Mouse (Mus musculus): Measurements from ENCODE around the gene Ppp1r35.

Ppp1r35 gene

GRCm38 (mm10) chr5:137782776-137783522 lies 4.3 kb downstream of the Ppp1r35 start:
- DNase-seq (ENCODE audit: low spot score): no peak

DNA sequence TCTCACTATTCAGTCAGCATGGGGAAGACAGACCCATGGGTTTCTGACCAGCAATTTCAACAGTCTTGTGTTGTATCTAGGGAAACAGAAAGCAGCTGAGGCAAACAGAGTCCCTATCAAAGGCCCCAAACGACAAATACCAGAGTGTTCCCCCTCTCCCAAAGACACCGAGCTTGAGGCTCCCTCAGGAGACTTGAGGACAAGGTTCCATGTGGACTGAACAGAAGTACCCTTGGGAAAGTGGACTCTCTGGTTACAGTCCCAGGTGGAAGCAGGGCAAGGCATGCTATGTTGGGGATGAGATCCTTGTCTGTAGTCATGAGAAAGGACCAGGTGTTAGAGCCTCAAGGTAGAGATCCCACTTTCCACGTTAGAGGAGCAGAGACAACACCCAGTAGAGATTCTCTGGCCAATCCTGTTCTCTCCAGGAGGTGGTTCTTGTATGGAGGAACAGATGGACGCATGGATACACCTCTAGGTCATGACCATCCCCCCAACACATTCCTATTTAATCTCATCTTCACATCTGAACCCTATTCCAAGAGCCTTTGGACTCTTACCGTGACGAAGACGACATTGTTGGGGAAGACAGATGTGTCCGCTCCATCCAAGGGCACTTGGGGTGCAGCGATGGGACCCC lies 5.4 kb downstream of the Ppp1r35 start:
- DNase-seq (ENCODE audit: low spot score): no peak

DNA sequence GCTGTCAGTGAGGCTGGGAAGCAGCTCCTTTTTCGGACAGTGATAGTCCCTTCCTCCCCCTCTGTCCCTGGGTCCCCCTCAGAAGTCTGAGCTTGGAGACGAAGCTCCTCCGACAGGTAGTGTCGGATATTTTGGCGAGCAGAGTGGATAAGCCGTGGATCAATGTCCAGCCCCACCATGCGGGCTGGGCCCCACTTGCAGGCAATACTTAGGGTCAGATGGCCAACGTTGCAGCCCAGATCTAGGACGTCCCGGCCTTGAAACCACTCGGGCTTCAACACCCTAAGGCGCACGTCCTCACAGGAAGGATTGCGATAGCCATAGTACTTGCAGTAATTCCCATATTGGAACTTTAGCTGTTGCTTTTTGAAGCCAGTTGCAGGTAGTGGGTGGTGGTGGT lies 5.9 kb downstream of the Ppp1r35 start:
- DNase-seq (ENCODE audit: low spot score): no peak

DNA sequence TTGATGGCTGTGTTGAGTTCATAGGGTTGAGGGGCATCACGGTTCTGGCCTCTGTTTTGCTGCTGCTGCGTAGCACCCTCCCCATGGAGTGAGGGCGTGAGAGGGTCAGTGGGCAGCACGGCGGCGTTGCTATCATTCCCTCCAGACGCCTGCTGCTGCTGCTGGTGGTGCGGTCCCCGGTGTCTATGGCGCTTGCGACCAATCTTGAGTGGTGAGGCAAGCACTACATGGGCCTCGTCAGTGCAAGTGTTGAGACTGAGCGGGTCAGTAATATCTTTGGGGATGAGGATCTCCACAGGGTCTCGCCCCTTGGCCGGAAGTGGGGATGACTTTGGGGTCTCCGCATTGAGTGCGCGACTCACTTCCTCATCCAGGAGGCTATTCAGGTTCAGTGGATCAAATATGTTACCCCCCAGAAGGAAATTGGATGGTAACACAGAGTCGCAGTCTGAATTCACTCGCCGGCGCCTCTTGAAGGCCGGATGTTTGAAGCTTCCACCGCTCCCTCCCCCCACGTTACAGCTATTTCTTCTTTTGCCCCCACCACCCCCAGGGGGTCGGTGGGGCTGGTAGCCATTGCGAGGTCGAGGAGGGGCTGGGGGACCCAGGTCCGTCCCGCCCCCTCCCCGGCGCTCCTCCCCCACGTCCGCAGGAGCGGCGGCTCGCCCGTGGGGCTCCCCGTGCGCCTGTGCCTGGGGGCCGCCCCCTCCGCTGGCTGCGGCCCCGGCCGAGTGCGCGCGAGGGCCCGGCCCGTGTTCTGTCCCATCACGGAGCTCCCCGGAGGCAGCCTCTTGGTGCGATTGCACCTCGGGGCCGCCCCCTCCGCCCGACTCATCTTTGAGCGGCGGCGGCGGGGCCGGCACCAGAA lies 6.7 kb downstream of the Ppp1r35 start:
- DNase-seq (ENCODE audit: low spot score): no peak

GRCm38 (mm10) chr5:137786109-137786942 lies 7.7 kb downstream of the Ppp1r35 start:
- DNase-seq (ENCODE audit: low spot score): peak; percentile 100

GRCm38 (mm10) chr5:137787151-137787928 lies 8.7 kb downstream of the Ppp1r35 start, which contains the start of the genes Mepce and Zcwpw1:
Gene Mepce, minus strand, starts transcription at chr5:137787655.
Gene Zcwpw1, plus strand, starts transcription at chr5:137787798.
- peak; percentile 98 for DNase-seq (ENCODE audit: low spot score)

DNA sequence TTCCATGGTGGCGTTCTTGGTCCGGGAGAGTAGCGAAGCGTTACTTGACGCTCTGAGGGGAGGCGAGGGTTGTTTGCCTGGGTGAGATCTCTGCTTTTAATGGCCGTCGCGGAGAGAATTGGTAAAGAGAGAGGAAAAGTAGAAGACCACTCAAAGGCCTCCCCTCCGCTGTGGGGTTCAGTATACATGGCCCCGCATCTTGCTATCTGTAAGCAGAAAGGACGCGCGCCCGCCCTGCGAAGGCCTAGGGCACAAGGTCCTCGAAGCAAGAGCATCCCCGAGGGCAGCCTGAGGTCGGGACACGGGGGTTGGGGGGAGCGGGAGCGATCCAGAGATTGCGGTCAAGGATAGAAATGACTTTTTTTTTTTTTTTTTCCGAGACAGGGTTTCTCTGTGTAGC lies 9.5 kb downstream of the Ppp1r35 start:
- peak; percentile 60 for DNase-seq (ENCODE audit: low spot score)

GRCm38 (mm10) chr5:137788946-137789531 lies 10.4 kb downstream of the Ppp1r35 start:
- no peak for DNase-seq (ENCODE audit: low spot score)

DNA sequence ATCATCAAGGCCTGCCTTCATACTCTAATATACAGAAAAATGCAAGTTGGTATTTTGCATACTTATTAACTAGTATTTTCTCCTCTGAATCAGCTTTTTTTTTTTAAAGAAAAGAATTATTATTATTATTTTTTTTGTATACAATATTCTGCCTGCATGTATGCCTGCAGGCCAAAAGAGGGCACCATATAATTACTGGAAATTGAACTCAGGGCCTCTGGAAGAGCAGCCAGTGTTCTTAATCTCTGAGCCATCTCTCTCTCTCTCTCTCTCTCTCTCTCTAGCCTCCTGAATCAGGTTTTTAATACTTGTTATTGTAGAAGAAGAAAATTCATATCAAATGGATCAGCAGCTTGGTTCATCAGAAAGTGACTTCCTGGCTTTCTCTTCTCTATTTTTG lies 12.9 kb downstream of the Ppp1r35 start:
- no peak for DNase-seq (ENCODE audit: low spot score)

DNA sequence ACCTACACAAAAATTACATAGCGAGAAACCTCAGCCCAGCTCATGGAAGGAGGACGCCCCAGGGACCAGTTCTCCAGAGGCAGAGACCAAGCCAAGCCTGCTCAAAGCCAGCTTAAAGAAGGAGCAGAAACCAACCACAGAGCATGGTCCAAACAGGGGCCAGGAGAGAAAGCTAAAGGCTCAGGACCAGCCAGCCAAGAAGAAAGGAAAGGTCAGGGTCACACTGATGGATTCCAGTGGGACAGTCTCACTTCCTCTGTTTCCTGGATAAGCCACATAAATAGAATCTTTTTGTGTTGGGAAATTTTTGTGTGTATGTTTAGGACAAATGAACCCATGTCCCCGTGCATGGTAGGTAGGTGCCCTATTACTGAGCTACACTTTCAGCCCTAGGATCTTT lies 18.0 kb downstream of the Ppp1r35 start:
- no peak for DNase-seq (ENCODE audit: low spot score)

DNA sequence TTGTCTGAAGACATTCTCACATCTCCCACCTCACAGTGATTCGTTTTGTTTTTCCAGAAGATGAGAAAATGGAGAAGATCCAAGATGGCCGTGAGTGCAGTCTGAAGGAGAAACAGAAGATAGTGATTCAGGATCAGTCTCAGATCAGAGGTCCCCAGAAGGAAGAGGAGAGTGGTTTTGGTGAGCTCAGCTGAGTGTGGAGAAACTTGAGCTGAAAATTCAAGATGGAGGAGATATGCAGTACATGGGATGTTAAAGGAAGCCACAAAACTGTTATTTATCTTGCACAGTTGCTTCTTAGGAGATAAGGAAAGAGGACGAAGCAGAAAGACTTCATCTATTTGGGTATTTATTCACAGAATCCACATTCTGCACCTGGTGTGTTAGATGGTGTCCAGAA lies 22.3 kb downstream of the Ppp1r35 start:
- no peak for DNase-seq (ENCODE audit: low spot score)

DNA sequence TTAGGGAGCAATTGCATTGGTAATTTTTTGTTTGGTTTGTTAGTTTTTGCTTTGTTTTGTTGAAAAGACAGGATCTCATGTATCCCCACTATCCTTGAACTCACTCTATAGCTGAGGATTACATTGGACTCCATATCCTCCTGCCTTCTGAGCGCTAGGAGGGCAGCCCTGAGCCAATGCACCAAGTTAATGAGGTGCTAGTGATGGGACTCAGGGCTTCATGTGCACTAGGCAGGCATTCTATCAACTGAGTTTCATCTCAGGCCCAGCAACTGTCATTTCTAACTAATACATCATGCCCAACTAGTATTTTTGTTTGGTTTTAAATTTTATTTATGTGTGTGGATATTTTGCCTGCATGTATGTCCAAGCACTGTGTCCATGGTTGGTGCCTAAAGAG lies 27.5 kb downstream of the Ppp1r35 start:
- no peak for DNase-seq (ENCODE audit: low spot score)

GRCm38 (mm10) chr5:137808316-137808715 lies 29.7 kb downstream of the Ppp1r35 start:
- DNase-seq (ENCODE audit: low spot score): no peak

GRCm38 (mm10) chr5:137817466-137818222 lies 39.0 kb downstream of the Ppp1r35 start:
- peak; percentile 25 for DNase-seq (ENCODE audit: low spot score)

GRCm38 (mm10) chr5:137822126-137822525 lies 43.5 kb downstream of the Ppp1r35 start:
- DNase-seq (ENCODE audit: low spot score): peak; percentile 20

DNA sequence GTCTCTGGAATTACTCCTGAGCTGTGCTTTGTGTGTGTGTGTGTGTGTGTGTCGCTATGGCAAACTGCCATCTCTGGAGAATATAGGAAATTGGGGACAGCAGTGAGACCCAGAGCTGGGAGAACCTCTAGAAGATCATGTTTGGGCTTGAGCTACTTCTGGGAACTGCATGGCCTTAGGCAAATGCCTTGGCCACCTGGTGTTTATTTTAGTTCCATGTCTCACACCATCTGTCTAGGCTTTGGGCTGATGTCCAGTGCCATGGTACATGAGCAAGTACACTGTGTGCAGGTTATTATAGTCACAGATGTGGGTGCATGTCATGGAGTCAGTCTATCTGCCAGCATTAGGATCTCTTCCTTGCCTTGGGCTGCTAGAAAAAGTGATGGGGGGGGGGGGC lies 44.0 kb downstream of the Ppp1r35 start:
- DNase-seq (ENCODE audit: low spot score): no peak

DNA sequence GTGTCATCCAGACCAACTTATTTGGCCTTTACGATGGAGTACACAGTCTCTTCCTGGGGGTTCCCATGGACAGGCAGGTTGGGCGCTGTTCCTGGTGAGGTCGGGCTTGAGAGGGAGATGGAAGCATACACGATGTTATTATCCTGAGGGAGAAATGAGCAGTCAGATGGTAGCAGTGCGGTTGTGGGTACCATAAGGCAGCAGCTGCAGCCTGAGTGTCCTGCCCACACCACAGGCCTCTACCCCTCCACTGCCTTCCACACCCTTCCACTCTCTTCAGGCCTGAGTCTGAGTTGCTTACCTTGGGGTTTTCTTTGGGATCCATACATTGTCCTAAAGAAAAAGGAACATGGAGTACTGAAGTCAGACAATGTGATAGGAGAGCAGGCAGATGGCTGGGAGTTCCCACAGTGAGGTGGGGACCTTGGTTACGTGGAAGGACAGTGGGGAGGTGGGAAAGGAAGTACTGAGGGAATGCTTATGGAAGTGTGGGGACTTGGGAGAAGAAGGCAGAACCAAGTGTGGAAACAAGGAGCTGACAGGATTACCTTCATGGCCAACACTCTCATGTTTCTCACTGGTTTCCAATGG lies 44.9 kb downstream of the Ppp1r35 start:
- DNase-seq (ENCODE audit: low spot score): peak; percentile 36

DNA sequence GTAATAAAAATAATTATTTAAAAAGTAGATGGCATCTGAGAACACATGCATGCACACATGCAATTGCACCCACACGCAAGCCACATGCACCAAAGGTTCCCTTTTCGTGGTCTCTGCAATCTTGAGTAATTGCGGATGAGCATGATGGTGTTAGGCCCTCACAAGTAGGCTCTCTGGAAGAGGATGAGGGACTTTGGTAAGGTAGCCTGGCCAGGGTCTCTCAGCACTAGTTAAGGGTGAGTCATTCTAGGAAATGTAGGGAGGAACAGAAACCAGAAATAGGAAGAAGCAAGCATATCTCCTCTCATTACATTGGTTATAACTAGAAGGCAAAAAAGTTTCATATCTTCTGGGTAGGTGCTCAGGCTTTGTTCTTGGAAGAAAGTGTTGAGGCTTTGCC lies 46.4 kb downstream of the Ppp1r35 start:
- DNase-seq (ENCODE audit: low spot score): peak; percentile 21

GRCm38 (mm10) chr5:137825971-137826370 lies 47.3 kb downstream of the Ppp1r35 start:
- peak; percentile 16 for DNase-seq (ENCODE audit: low spot score)
